15 mouse cellular contexts compared by ENCODE assay signal in the genomic region with DNA sequence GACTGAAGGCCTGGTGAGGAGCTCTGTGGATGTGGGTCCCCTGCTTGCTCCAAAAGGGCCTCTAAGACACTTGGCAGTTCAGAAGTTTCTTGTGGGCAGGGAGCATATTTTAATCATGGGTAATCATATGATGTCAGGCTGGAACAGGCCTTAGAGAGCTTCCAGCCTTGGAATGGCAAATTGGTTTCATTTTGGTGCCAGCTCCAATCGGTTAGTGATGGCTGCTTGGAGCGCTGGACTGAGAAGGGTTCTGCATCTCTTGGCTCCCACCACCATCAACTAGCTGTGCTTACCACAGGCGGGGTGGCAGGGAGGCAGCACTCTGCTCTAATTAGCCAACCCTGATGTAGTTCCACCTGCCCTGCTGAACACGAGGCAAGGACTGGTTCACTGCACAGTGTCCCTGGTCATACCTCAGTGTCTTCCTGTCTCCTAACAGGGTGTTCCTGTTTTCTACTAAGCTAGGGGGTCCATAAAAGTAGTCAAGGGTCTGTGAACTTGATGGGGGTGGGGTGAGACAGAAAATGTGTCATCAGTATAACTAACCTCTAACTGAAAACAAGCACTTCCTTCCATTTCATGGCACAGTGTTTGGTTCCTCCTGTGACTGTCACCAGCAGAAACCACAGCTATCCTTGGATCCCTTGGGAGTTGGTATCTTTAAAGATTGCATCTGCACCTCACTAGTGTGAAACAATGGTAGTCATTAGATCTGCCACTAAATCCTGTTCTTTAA.
DNase-seq lines count a peak whose midpoint lies in the region; ATAC-seq and TF ChIP-seq lines count a peak whose summit lies in the region.
"Had no signal": no experiment of that assay in that cellular context is flagged by ENCODE, and none has a peak within 500 bp of the region (broad histone marks: within the 10 kb centered on the region; RNA-seq: fewer than 3 reads in every experiment).

No protein-coding gene starts in this region.

- dilution Hi-C loops in CH12.LX (cut with MboI; ENCODE audit: extremely low pct_ligation_motif_present, extremely low pct_unique_long_range_greater_than_20kb, low sequenced_read_pairs): no loop called here

- H3K4me2 ChIP-seq in CH12.LX (ENCODE audit: insufficient read depth, low read depth, poor library complexity, severe bottlenecking): peak overlapping the region; percentile 38
- H3K4me2 ChIP-seq: embryonic facial prominence, embryonic 13.5 days; heart, embryonic 13.5 days; lung, embryonic 14.5 days had no signal

- peaks cover 2% of the 10 kb centered on the region for H3K9me3 ChIP-seq in CH12.LX (replicated peaks; ENCODE audit: low read length)
- H3K9me3 ChIP-seq in limb, embryonic 10.5 days (replicated peaks): no peaks in the 10 kb centered on the region
- H3K9me3 ChIP-seq: embryonic facial prominence, embryonic 13.5 days; forebrain, embryonic 10.5 days; heart, embryonic 13.5 days had no signal

- no peak for TF ChIP-seq CTCF in CH12.LX (conservative IDR thresholded peaks at IDR 0.05 in 1 of 2, IDR thresholded peaks at IDR 0.05 in 1 of 2; ENCODE audit: low read depth in 2 of 2, low read length in 2 of 2)

- TF ChIP-seq POLR2A in CH12.LX (IDR thresholded peaks at IDR 0.05; ENCODE audit: low read depth, low read length): no peak

- no peak for TF ChIP-seq RAD21 in CH12.LX (IDR thresholded peaks at IDR 0.05; ENCODE audit: low read depth, low read length)

- peaks cover 19 to 37% of the 10 kb centered on the region in 2 experiments for H3K4me1 ChIP-seq in CH12.LX (ENCODE audit: control insufficient read depth in 1 of 2, insufficient read depth in 2 of 2)
- H3K4me1 ChIP-seq in limb, embryonic 10.5 days: peaks cover under 1% of the 10 kb centered on the region; the same call in 1 of the 2 replicates
- H3K4me1 ChIP-seq: embryonic facial prominence, embryonic 13.5 days had no signal

- H3K9ac ChIP-seq in CH12.LX (ENCODE audit: insufficient read depth, low read depth): no peak overlapping the region
- H3K9ac ChIP-seq: embryonic facial prominence, embryonic 13.5 days; heart, embryonic 13.5 days; lung, embryonic 14.5 days had no signal

- ATAC-seq in common myeloid progenitor, adult 5-6 weeks (replicated peaks; ENCODE audit: low read depth, poor library complexity, severe bottlenecking): peak; percentile 65
- ATAC-seq: hindbrain, embryonic 16.5 days; midbrain, embryonic 16.5 days had no signal

- intact Hi-C loops in left cerebral cortex, postnatal 4 days (cut with DNase I): no loop called here
- intact Hi-C loops in left cerebral cortex, postnatal 36 days (cut with DNase I): no loop called here

- 69% methylated on average over 4 of the region's 4 CpGs for WGBS in limb, embryonic 10.5 days

- no peaks in the 10 kb centered on the region for H3K36me3 ChIP-seq in CH12.LX (replicated peaks in 1 of 2; ENCODE audit: control insufficient read depth in 1 of 2, insufficient read depth in 1 of 2, low read length in 1 of 2)
- no peaks in the 10 kb centered on the region for H3K36me3 ChIP-seq in splenic B cell, adult 2 months (ENCODE audit: control insufficient read depth, insufficient read depth, low read length, poor library complexity, severe bottlenecking)
- no peaks in the 10 kb centered on the region for H3K36me3 ChIP-seq in limb, embryonic 10.5 days
- H3K36me3 ChIP-seq: embryonic facial prominence, embryonic 13.5 days; forebrain, embryonic 10.5 days; heart, embryonic 13.5 days had no signal

- no peaks in the 10 kb centered on the region for H3K27me3 ChIP-seq in CH12.LX (replicated peaks)
- no peaks in the 10 kb centered on the region for H3K27me3 ChIP-seq in splenic B cell, adult 2 months (ENCODE audit: control insufficient read depth, insufficient read depth, low read length, poor library complexity, severe bottlenecking)
- peaks cover 83% of the 10 kb centered on the region for H3K27me3 ChIP-seq in limb, embryonic 10.5 days (ENCODE audit: low read depth, poor library complexity, severe bottlenecking)

- 0 out of 2 replicates have a peak, but pooled peaks have one; percentile 14 for TF ChIP-seq EP300 in CH12.LX (IDR thresholded peaks at IDR 0.05; ENCODE audit: low read length)

- H3K4me3 ChIP-seq in CH12.LX (replicated peaks in 1 of 3; ENCODE audit: low read depth in 2 of 3, low read length in 2 of 3, poor library complexity in 1 of 3): no peak overlapping the region
- no peak overlapping the region for H3K4me3 ChIP-seq in limb, embryonic 10.5 days
- H3K4me3 ChIP-seq: embryonic facial prominence, embryonic 13.5 days; forebrain, embryonic 10.5 days; heart, embryonic 13.5 days had no signal

- no peaks in the 10 kb centered on the region for H3K79me2 ChIP-seq in CH12.LX (replicated peaks; ENCODE audit: control insufficient read depth, extremely low read depth, insufficient read depth, poor library complexity, severe bottlenecking)

- no peak overlapping the region for H3K27ac ChIP-seq in CH12.LX (ENCODE audit: insufficient read depth, low read depth)
- no peak overlapping the region for H3K27ac ChIP-seq in limb, embryonic 10.5 days
- H3K27ac ChIP-seq: embryonic facial prominence, embryonic 13.5 days; forebrain, embryonic 10.5 days; heart, embryonic 13.5 days; macrophage had no signal

- peak; percentile 43 for DNase-seq in left cerebral cortex, postnatal 4 days
- DNase-seq in left cerebral cortex, postnatal 36 days (ENCODE audit: low spot score in 2 of 2): no peak
- peak; percentile 46 for DNase-seq in CH12.LX (ENCODE audit: extremely low read depth)
- peak; percentile 38 for DNase-seq in splenic B cell, adult 2 months (ENCODE audit: low read depth, low spot score)
- DNase-seq in gastrocnemius, postnatal 10 days: no peak
- no peak for DNase-seq in limb, embryonic 10.5 days (ENCODE audit: low spot score)
- DNase-seq: lung, embryonic 14.5 days; thymus, postnatal 14 days had no signal

- in situ Hi-C loops in CH12.LX (cut with MboI; ENCODE audit: low pct_ligation_motif_present, low pct_unique_long_range_greater_than_20kb, low sequenced_read_pairs): no loop called here

TF ChIP-seq in CH12.LX, 34 proteins besides CTCF, POLR2A, EP300 and RAD21:
- TF ChIP-seq E2F4 (IDR thresholded peaks at IDR 0.05; ENCODE audit: insufficient replicate concordance, low read depth, low read length) (no peak), ELF1 (IDR thresholded peaks at IDR 0.05; ENCODE audit: low read depth, low read length) (no peak), MYC (IDR thresholded peaks at IDR 0.05; ENCODE audit: low read depth, low read length) (no peak), ZMIZ1 (IDR thresholded peaks at IDR 0.05; ENCODE audit: low read depth, low read length) (no peak), TBP (conservative IDR thresholded peaks at IDR 0.05; ENCODE audit: low read depth, low read length) (no peak), IRF4 (IDR thresholded peaks at IDR 0.05; ENCODE audit: low read depth, low read length) (no peak), TCF12 (IDR thresholded peaks at IDR 0.05; ENCODE audit: low read depth, low read length) (no peak), KAT2A (IDR thresholded peaks at IDR 0.05; ENCODE audit: insufficient replicate concordance, low read length) (no peak), MAFK (IDR thresholded peaks at IDR 0.05; ENCODE audit: insufficient replicate concordance, low read length) (no peak), MAZ (IDR thresholded peaks at IDR 0.05; ENCODE audit: low read depth, low read length) (no peak), ETS1 (conservative IDR thresholded peaks at IDR 0.05; ENCODE audit: low read depth, low read length) (no peak), MAX (IDR thresholded peaks at IDR 0.05; ENCODE audit: low read length) (no peak), POLR2AphosphoS2 (IDR thresholded peaks at IDR 0.05; ENCODE audit: low read depth, low read length) (no peak), GABPA (IDR thresholded peaks at IDR 0.05; ENCODE audit: insufficient replicate concordance, low read depth, low read length) (no peak), CHD1 (IDR thresholded peaks at IDR 0.05; ENCODE audit: low read depth, low read length) (no peak), HCFC1 (IDR thresholded peaks at IDR 0.05; ENCODE audit: low read depth, low read length) (no peak), MEF2A (IDR thresholded peaks at IDR 0.05; ENCODE audit: borderline replicate concordance, low read depth, low read length) (no peak), PAX5 (IDR thresholded peaks at IDR 0.05; ENCODE audit: low read length) (no peak), SIN3A (IDR thresholded peaks at IDR 0.05; ENCODE audit: low read length) (no peak)
TF ChIP-seq in CH12.LX: peak in this region for 0.

Comparison
In these comparisons a context has a peak if more than half of its experiments do, and no peak if none do; other contexts are left out.
1. DNase-seq: peak in left cerebral cortex, postnatal 4 days (single experiment), CH12.LX (single experiment) and splenic B cell, adult 2 months (single experiment); none in left cerebral cortex, postnatal 36 days (0 of 2), gastrocnemius, postnatal 10 days (single experiment) and limb, embryonic 10.5 days (single experiment).